Mouse (Mus musculus): ENCODE measurements around the gene Chrm3.

DNA sequence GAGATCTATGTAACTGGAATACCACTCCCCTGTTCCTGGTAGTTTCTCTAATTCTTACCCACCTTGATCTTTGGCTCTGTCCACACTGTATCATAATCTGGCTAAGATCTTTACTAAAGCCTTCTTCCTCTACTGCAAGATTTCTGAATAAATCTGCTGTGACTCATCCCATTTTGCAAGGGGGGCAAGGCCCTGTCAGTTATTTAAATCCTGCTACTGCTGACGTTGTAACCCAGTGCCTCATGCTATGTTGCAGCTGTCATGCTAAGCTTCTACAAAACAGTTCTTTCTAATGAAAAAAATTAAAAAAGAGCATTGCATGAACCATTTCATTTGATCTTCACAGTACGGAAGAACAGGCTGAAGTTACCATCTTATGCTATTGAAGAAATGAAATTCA is 248.4 kb downstream of the Chrm3 start:
- no peak for TF ChIP-seq CTCF (IDR thresholded peaks at IDR 0.05; ENCODE audit: extremely low read depth, insufficient read depth, low read length)
- TF ChIP-seq POLR2A (IDR thresholded peaks at IDR 0.05; ENCODE audit: extremely low read depth, insufficient read depth, low read length), result no peak
